Mouse (Mus musculus) lung, embryonic 14.5 days (tissue): ENCODE measurements around the gene Psma6. TPM values are rescaled to one million over a fixed set of nuclear protein-coding genes. Genes with fewer than 3 reads are reported as not detected.
A peak's percentile ranks its signal among the peaks of the same experiment; 100 is the strongest.

ENCODE experiments used
- ATAC-seq: fragments of 200-750 bp; cut with Nextera tagmentation; 2 replicates; pipeline ENCODE4 v1.8.0; 2017; ENCODE audit warnings: mild to moderate bottlenecking, moderate TSS enrichment, moderate library complexity; ENCODE audit not compliant: insufficient read depth
- DNase-seq: peaks from one replicate; pipeline ENCODE4 v3.0.0-alpha.2; 2015
- H3K27ac ChIP-seq: fragments of 300-500 bp; sonication (generic); 2 replicates; pipeline ENCODE4 v1.5.1; 2014; ENCODE audit warnings: low read depth, mild to moderate bottlenecking, moderate library complexity
- H3K27me3 ChIP-seq: fragments of 300-500 bp; sonication (generic); 2 replicates; pipeline ENCODE4 v1.6.1; 2014; ENCODE audit warnings: low read length, control low read depth; ENCODE audit not compliant: insufficient read depth
- H3K36me3 ChIP-seq: fragments of 300-500 bp; sonication (generic); 2 replicates; pipeline ENCODE4 v1.6.1; 2014; ENCODE audit warnings: control low read depth; ENCODE audit not compliant: insufficient read depth
- H3K4me1 ChIP-seq: fragments of 300-500 bp; sonication (generic); 2 replicates; pipeline ENCODE4 v1.6.1; 2014; ENCODE audit warnings: antibody characterized with exemption, control low read depth; ENCODE audit not compliant: insufficient read depth
- H3K4me2 ChIP-seq: fragments of 300-500 bp; sonication (generic); 2 replicates; pipeline ENCODE4 v1.6.1; 2014; ENCODE audit warnings: mild to moderate bottlenecking
- H3K4me3 ChIP-seq: fragments of 300-500 bp; sonication (generic); 2 replicates; pipeline ENCODE4 v1.5.1; 2014; ENCODE audit warnings: low read depth, low read length
- H3K9ac ChIP-seq: fragments of 300-500 bp; sonication (generic); 2 replicates; pipeline ENCODE4 v1.6.1; 2014
- H3K9me3 ChIP-seq: fragments of 300-500 bp; sonication (generic); 2 replicates; pipeline ENCODE4 v1.6.1; 2016; ENCODE audit warnings: low read depth, low read length, control low read depth
- CTCF ChIP-seq: IDR thresholded peaks from 2 replicates; pipeline ENCODE4 v1.5.1; 2016; ENCODE audit warnings: antibody characterized with exemption, low read depth
- WGBS: fragments of 180-500 bp; shearing (Covaris S2); extraction: QIAGEN DNeasy Blood & Tissue Kit; methylation state at CpG from one replicate; pipeline ENCODE4 v1.1.7; 2014; 5-methylcytosine and 5-hydroxymethylcytosine counted together
- polyA plus RNA-seq: library from polyadenylated mRNA; unstranded; fragments of >200 nt; fragmentation: Nextera tagmentation; extraction: Ambion mirVana; gene quantifications from 2 replicates; pipeline ENCODE4 v1.2.1, GENCODE M21; 2014

Gene Psma6
- polyA plus RNA-seq, 1 experiment from 2014 or later, result 423 TPM

DNA sequence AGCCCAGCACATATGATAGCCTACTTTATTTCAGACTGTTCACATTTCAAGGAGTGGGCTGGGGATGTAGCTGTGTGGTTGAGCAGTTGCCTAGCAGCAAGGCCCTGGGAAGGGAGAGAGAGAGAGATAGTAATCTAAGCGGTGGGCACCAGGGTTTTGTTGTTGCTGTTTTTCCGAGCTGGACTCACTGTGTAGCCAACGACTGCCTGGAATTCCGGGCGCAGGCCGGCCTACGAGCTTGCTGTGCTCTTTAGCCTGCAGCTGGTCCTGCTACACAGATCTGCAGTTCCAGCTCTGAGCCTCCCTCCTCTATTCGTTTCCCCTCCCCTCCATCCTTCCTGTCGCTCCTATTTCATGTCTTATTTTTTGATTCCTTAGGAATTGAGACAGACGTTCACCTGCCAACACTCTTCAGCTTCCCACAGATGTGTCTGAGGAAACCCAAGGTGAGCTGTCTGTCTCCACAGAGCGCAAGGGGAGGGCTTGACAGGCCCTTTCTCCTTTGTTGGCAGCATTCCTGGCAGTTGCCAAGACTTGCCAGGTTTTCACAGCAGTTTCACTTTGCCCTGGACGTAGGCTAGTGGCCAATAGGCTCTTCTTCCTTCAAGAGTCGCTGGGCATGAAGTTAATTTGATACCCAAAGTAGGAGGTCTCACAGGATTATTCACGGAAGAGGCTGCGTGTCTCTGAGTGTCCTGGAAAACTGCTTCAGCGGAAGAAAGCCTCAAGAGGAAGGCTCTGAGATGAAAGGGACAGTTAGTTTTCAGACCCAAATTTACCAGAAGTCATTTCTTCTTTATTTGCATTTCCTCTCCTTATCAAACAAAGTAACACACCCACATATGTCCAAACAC lies 80.2 kb downstream of the Psma6 start:
- Histone ChIP-seq H3K4me3 (no peak overlapping the region; the same call in 1 of the 2 replicates), H3K27me3 (no peaks in the 10 kb centered on the region), H3K4me1 (peaks cover 46% of the 10 kb centered on the region), H3K27ac (peak overlapping the region; percentile 83), H3K9me3 (no peaks in the 10 kb centered on the region), H3K36me3 (no peaks in the 10 kb centered on the region), H3K9ac (no peak overlapping the region; the same call in 1 of the 2 replicates), H3K4me2 (peak overlapping the region; percentile 37)
- TF ChIP-seq CTCF, result no peak
- 22% methylated on average over 16 of the region's 16 CpGs for WGBS
- peak; percentile 71 for DNase-seq
- ATAC-seq, result peak; percentile 47

- DNase-seq (peak; percentile 57), ATAC-seq (no peak)
- no peak for TF ChIP-seq CTCF
- 41% methylated on average over 14 of the region's 14 CpGs for WGBS
- Histone ChIP-seq H3K9me3 (no peaks in the 10 kb centered on the region), H3K4me3 (no peak overlapping the region; the same call in 1 of the 2 replicates), H3K9ac (no peak overlapping the region), H3K27me3 (no peaks in the 10 kb centered on the region), H3K27ac (peak overlapping the region; percentile 83), H3K4me1 (peaks cover 46% of the 10 kb centered on the region), H3K36me3 (no peaks in the 10 kb centered on the region), H3K4me2 (peak overlapping the region; percentile 37)
These were observed 80.9 kb downstream of the Psma6 start for GRCm38 (mm10) chr12:55464846-55465361.

- TF ChIP-seq CTCF, result no peak
- no peak overlapping the region for H3K4me3 ChIP-seq
- no peak overlapping the region for H3K4me2 ChIP-seq
- no peak overlapping the region for H3K9ac ChIP-seq
- DNase-seq (no peak), ATAC-seq (no peak)
- peak overlapping the region; percentile 83; the same call in 1 of the 2 replicates for H3K27ac ChIP-seq
- no peaks in the 10 kb centered on the region for H3K9me3 ChIP-seq
- no peaks in the 10 kb centered on the region for H3K27me3 ChIP-seq
- peaks cover 48% of the 10 kb centered on the region for H3K4me1 ChIP-seq
- H3K36me3 ChIP-seq, result no peaks in the 10 kb centered on the region
- 73% methylated on average over 17 of the region's 17 CpGs for WGBS
These were observed 81.5 kb downstream of the Psma6 start for GRCm38 (mm10) chr12:55465401-55465983.

DNA sequence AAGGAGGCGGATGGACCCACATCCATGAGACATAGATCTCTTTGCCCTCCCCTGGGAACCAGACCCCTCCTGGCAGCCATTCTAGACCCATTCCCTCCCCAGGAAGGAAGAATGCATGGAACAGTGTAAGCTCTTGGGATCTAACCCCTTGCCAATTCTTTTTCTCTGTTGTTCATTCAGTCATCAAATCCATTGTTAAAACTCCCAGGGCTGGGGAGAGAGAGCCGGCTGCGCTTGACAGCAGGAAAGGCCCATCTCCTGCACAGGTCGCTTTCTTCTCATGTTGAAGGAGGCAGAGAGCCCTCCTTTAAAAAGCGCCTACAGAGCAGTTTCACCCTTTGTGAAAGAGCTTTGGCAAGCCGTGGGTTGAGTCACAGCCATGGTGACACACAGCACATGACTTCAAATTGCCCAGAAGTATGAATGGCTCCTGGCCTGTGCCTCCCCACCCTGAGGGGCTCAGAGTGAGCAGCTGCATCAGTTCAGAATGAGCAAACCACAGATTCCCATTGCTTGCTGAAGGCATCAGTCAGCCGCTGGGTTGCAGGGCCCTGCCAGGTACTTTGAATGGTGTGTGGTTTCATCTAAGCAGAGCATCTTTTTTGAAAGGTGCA lies 82.2 kb downstream of the Psma6 start:
- Histone ChIP-seq H3K9me3 (no peaks in the 10 kb centered on the region), H3K36me3 (no peaks in the 10 kb centered on the region), H3K4me3 (no peak overlapping the region), H3K4me1 (peaks cover 44% of the 10 kb centered on the region), H3K27me3 (no peaks in the 10 kb centered on the region), H3K4me2 (no peak overlapping the region), H3K27ac (peak overlapping the region; percentile 6; the same call in 1 of the 2 replicates), H3K9ac (no peak overlapping the region)
- ATAC-seq, result no peak
- WGBS, result 66% methylated on average over 7 of the region's 7 CpGs
- no peak for TF ChIP-seq CTCF
- peak; percentile 23 for DNase-seq

GRCm38 (mm10) chr12:55466816-55467215 lies 82.8 kb downstream of the Psma6 start:
- peaks cover 38% of the 10 kb centered on the region for H3K4me1 ChIP-seq
- no peaks in the 10 kb centered on the region for H3K27me3 ChIP-seq
- H3K36me3 ChIP-seq, result no peaks in the 10 kb centered on the region
- TF ChIP-seq CTCF, result no peak
- no peaks in the 10 kb centered on the region for H3K9me3 ChIP-seq
- DNase-seq (peak; percentile 11), ATAC-seq (no peak)
- 53% methylated on average over 5 of the region's 5 CpGs for WGBS
- H3K4me2 ChIP-seq, result no peak overlapping the region
- H3K4me3 ChIP-seq, result no peak overlapping the region
- H3K27ac ChIP-seq, result no peak overlapping the region; the same call in 1 of the 2 replicates
- H3K9ac ChIP-seq, result no peak overlapping the region

DNA sequence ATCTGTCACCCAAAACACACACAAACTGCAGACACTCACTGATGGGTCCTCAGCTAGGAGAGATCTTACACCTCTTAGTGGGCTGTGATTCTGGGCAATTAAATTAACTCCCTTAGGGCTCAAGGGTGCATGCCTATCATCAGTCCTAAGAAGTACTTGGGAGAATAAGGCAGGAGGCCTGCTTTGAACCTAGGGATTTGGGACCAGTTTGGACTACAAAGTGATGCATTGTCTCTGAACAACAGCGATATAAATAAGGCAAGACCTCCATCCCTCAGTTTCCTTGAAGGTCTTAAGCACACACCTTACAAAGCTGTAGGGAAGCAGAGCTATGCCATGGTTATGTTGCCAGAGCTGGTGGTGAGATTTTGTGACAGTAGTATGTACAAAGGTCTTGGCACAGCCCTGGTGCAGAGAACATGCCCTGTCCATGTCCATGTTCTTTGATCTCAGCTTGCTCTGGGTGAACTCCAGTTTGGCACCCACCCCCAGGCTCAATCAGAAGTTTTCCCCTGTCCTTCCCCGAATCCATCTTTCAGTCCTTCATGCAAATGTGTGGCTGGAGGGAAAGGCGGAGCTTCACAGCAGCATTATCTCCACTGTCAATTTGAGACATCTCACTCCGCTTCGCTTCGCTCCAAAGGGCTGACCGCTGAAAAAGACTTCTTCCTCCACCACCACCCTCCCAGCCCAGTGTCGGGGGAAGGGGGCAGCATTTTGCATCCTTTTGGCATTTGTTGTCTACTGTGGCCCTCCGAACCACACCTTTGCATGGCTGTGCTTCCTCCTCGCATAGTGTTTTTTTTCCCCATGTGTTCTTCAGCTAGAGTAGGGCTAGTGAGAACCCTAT lies 83.5 kb downstream of the Psma6 start:
- no peak for TF ChIP-seq CTCF
- 45% methylated on average over 10 of the region's 10 CpGs for WGBS
- Histone ChIP-seq H3K9ac (no peak overlapping the region), H3K4me2 (no peak overlapping the region), H3K4me1 (peaks cover 37% of the 10 kb centered on the region), H3K27ac (no peak overlapping the region), H3K36me3 (no peaks in the 10 kb centered on the region), H3K27me3 (no peaks in the 10 kb centered on the region), H3K9me3 (no peaks in the 10 kb centered on the region), H3K4me3 (no peak overlapping the region)
- DNase-seq, result peak; percentile 44
- ATAC-seq, result no peak

Other genes starting within 250 kb of the Psma6 start
- 56.4 and 57.0 TPM in 2 replicates for gene Srp54b, start 229.1 kb upstream of the Psma6 start, polyA plus RNA-seq
- gene 1700047I17Rik2, start 184.6 kb upstream of the Psma6 start, polyA plus RNA-seq, result 1.7 and 3.0 TPM in 2 replicates
- 65.5 and 72.7 TPM in 2 replicates for gene Srp54c, start 154.1 kb upstream of the Psma6 start, polyA plus RNA-seq
- gene 1110008L16Rik, start 84.6 kb upstream of the Psma6 start, polyA plus RNA-seq, result 15.4 and 17.1 TPM in 2 replicates
- 14.3 and 14.8 TPM in 2 replicates for gene Ppp2r3c, start 81.2 kb upstream of the Psma6 start, polyA plus RNA-seq
- 81.0 and 93.6 TPM in 2 replicates for gene Nfkbia, start 108.4 kb downstream of the Psma6 start, polyA plus RNA-seq
- not detected in 2 replicates for gene Aldoart2, start 181.0 kb downstream of the Psma6 start, polyA plus RNA-seq
- 0.16 and 0.20 TPM in 2 replicates for gene Insm2, start 215.2 kb downstream of the Psma6 start, polyA plus RNA-seq